ENCODE assay signal across 10 mouse cellular contexts in genomic region chr14:9329839-9330485, GRCm38 (mm10).
DNase-seq lines count a peak whose midpoint lies in the region; ATAC-seq lines count a peak whose summit lies in the region.
"Had no signal": no experiment of that assay in that cellular context is flagged by ENCODE, and none has a peak within 500 bp of the region (broad histone marks: within the 10 kb centered on the region; RNA-seq: fewer than 3 reads in every experiment).

No protein-coding gene starts in this region.

- WGBS in hindbrain, embryonic 15.5 days, result 51% methylated on average over 12 of the region's 12 CpGs
- 80% methylated on average over 12 of the region's 12 CpGs for WGBS in midbrain, embryonic 11.5 days

- no peak overlapping the region for H3K4me3 ChIP-seq in hindbrain, embryonic 15.5 days
- H3K4me3 ChIP-seq in midbrain, embryonic 11.5 days (ENCODE audit: low read depth, low read length), result no peak overlapping the region

- no peak overlapping the region for H3K4me2 ChIP-seq in hindbrain, embryonic 15.5 days
- H3K4me2 ChIP-seq in midbrain, embryonic 11.5 days, result no peak overlapping the region

- no peaks in the 10 kb centered on the region for H3K36me3 ChIP-seq in hindbrain, embryonic 15.5 days
- no peaks in the 10 kb centered on the region for H3K36me3 ChIP-seq in midbrain, embryonic 11.5 days (ENCODE audit: control insufficient read depth, insufficient read depth, low read length)

- no peaks in the 10 kb centered on the region for H3K9me3 ChIP-seq in hindbrain, embryonic 15.5 days
- H3K9me3 ChIP-seq in midbrain, embryonic 11.5 days (ENCODE audit: control insufficient read depth, low read length), result no peaks in the 10 kb centered on the region

- H3K27me3 ChIP-seq in hindbrain, embryonic 15.5 days, result no peaks in the 10 kb centered on the region
- no peaks in the 10 kb centered on the region for H3K27me3 ChIP-seq in midbrain, embryonic 11.5 days (ENCODE audit: control insufficient read depth, insufficient read depth, low read length)

- no peak overlapping the region for H3K9ac ChIP-seq in hindbrain, embryonic 15.5 days
- no peak overlapping the region for H3K9ac ChIP-seq in midbrain, embryonic 11.5 days (ENCODE audit: low read length)

- H3K27ac ChIP-seq in hindbrain, embryonic 15.5 days (replicated peaks), result no peak overlapping the region
- H3K27ac ChIP-seq in midbrain, embryonic 11.5 days (ENCODE audit: low read depth, low read length), result no peak overlapping the region

- peak; percentile 83 for ATAC-seq in hindbrain, embryonic 15.5 days (ENCODE audit: low FRiP score, low read depth)
- ATAC-seq in midbrain, embryonic 11.5 days (ENCODE audit: low FRiP score), result peak; percentile 70; the same call in 1 of the 2 replicates
- ATAC-seq in monocyte, adult 5-6 weeks (replicated peaks; ENCODE audit: insufficient number of reproducible peaks, low FRiP score, low TSS enrichment, poor library complexity, severe bottlenecking), result no peak
- ATAC-seq: lung, postnatal 0 days had no signal

- H3K4me1 ChIP-seq in hindbrain, embryonic 15.5 days (replicated peaks), result peaks cover 6% of the 10 kb centered on the region; the same call in 1 of the 2 replicates
- peaks cover 7% of the 10 kb centered on the region for H3K4me1 ChIP-seq in midbrain, embryonic 11.5 days (ENCODE audit: control insufficient read depth, insufficient read depth, low read length)

- DNase-seq in R1 (ENCODE audit: low read depth, low spot score), result peak; percentile 20
- DNase-seq in embryo, embryonic 11 days, result peak; percentile 37
- DNase-seq in midbrain, embryonic 11.5 days (ENCODE audit: low spot score, missing footprints), result no peak
- no peak for DNase-seq in lung, postnatal 36 days
- DNase-seq in adrenal gland, adult 18-20 months (ENCODE audit: low spot score in 2 of 2), result no peak
- DNase-seq in T-cell, adult 2 months (ENCODE audit: low spot score), result no peak
- DNase-seq: heart, adult 11 months had no signal

Comparison
In these comparisons a context has a peak if more than half of its experiments do, and no peak if none do; other contexts are left out.
1. DNase-seq: peak in R1 (single experiment) and embryo, embryonic 11 days (single experiment); none in midbrain, embryonic 11.5 days (single experiment), lung, postnatal 36 days (single experiment), adrenal gland, adult 18-20 months (0 of 2) and T-cell, adult 2 months (single experiment).